Mouse (Mus musculus): ENCODE results near the gene Snx18.

Gene Snx18

DNA sequence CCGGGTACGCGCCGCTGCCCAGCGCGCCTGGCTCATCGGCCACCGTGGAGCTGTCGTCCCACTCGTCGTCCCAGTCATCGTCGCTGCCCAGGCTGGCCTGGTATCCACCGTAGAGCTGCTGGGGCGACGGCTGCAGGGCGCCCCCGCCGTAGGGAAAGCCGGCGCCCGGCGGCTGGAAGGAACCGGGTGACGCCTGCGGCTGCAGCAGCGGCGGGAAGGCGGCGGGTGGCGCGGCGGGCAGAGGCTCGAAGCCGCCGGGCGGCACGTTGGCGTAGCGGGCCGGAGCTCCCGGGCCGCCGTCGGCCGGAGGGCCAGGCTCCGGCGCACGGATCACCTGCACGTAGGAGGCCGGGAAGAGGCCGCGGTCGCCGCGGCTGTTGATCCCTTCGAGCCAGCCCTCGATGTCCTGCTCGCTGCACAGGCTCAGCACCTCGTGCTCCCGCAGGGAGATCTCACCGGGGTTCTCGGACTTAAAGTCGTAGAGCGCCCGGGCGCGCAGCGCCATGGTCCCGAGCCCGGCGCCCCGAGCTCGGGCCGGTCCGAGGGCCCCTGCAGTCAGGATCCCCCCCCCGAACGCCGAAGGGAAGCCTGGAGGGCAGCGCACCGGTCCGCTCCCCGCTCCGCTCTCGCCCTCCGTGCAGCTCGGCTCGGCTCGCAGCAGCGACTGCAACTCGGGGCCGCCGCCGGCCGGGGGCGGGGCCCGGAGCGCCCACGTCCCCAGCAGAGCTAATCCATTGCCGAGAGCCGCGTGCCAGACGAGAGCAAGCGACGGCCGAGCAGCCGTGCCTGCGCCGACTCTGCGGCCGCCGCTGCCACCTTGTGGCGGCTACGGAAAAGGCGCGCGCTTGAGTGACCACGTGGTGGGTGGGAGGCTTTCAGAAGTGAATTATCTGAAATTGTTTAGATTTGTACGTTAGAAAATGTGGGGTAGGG, at the start of gene Snx18:
Snx18 (minus strand) TSS at position 674 of the 933 bp plus-strand sequence.
- DNase-seq (ENCODE audit: low spot score) = peak; percentile 96

DNA sequence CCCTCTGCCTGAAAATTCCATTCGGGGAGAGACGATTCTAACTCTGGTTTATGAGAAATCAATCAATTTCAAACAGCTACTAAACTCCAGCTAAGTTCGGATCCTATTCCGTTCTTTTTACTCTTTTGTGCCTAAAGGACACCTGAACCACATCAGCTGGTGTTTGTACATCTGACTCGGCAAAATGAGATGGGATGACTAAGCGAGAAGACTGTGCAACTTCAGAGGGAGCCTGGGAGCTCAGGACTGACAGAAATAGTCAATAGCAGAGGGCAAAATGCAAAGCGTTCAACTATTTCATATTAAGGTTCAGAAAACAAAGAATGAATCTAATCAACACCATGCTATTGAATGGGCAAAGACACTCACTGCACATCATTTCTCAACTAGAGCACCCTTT, 45.5 kb upstream of the Snx18 start:
- DNase-seq (ENCODE audit: low spot score) = no peak

DNA sequence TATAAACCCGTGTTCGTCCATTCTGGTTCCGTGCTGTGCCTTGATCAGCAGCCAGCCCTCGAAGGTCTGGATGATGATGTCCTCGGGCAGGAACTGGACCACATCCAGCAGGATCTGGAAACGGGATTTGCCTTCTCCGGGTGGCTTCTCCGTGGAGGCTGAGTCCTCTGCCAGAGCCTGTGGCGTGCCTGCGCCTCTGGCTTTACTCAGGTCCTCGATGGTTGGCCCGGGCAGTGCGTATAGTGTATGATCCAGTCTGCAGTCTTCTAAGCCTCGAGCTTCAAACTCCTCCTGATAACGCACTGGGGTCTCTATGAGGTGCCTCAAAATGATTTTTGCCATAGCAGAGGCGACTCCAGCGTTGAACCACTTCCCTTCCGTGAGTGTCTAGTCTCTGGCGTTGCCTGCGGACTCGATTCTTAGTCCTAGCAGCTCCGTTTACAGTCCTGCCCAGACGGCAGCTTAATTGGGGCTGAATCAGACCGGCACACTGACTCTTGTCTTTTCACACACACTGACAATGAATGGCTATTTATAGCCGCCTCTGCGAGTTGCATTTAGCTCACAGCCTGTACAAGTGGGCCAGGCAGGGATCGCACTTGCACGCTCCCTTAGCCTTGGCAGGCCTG, 44.9 kb upstream of the Snx18 start, which contains the start of gene Hspb3:
Hspb3 (minus strand) TSS at position 526 of the 629 bp plus-strand sequence.
- peak; percentile 46 for DNase-seq (ENCODE audit: low spot score)

DNA sequence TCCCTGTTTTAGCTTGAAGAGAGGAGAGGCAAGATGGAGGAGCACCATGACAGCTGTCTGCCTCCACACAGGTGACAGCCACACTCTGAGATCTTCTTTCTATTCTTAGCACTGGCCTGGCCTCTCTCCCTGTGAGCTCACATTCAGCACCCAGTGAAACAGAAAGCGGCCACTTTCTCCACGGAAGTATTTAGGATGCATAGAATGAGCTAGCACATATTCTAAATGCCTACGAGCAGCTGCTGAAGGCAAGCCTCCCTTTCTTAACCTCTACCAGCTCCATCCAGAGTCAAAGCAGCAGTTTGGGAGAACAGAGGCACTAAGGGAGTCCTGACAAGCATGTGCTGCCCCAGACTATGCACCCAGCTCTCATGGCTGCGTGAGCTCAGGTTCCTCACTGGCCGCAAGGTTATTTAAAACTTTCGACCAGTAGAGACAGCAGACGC, 43.5 kb upstream of the Snx18 start:
- no peak for DNase-seq (ENCODE audit: low spot score)

DNA sequence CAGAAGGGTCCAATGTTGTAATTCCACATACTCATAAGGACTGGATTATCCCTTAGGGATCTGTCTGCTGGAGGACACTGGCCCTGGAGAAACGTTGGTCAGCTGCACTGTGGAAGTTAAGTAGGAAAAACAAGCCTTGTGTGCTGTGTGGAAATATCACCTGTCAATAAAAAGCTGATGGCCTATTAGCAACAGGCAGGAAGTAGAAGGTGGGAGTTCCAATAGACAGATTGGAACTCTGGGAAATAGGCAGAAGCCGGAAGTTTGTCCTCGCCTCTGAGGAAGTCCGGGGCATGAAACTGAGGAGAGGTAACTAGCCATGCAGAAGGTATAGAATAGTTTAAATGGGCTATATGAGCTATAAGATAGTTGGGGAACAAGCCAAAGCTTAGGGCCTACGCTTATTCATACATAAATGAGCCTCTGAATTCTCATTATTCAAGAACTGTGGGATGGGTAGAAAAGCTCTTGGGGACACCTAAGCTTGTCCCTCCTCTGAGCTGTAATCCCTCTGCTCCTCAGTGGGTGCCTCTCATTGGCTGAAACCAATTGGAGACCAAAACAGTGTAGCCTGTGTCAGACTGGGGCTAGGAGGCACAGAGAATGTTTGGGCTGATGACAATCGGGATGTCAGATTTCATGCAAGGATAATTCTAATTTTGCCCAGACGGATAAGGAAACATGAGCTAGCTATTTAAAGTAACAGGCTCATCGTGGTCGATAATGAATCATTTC, 42.4 kb upstream of the Snx18 start:
- DNase-seq (ENCODE audit: low spot score) = no peak

DNA sequence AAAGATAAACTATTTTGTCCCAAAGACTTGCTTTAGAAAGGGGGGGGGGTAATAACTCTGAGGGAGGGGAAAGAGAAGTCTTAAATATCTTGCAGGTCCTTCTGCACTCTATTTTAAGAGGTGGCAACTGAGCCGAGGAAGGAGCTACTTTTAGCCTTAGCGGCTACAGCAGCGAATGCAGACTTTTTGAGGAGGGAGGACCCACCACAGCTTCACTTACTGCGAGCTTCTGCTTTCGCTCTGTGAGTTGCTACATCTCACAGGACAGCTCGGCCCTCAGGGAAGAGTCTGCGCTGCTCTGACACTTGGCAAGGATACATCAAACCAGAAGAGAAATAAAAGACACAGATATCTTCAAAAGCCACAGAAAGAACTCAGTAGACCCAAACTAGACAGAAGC, 38.8 kb upstream of the Snx18 start:
- DNase-seq (ENCODE audit: low spot score) = no peak

DNA sequence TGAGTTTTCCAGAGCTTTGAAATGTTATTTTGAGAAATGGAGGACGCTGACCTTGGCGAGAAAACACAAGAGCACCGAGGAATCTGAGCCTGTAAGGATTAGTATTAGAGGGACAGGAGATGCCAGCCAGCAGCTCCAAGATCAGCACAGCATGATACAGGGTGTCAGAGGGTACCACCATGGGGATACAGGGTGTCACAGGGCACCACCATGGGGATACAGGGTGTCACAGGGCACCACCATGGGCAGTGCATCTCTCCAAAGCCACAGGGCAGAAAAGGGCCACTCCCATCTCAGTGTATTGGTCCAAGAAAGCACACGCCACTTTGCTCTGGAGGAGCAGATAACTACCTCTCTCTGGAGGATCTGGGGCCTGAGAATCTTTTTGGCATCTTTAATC, 38.3 kb upstream of the Snx18 start:
- no peak for DNase-seq (ENCODE audit: low spot score)

DNA sequence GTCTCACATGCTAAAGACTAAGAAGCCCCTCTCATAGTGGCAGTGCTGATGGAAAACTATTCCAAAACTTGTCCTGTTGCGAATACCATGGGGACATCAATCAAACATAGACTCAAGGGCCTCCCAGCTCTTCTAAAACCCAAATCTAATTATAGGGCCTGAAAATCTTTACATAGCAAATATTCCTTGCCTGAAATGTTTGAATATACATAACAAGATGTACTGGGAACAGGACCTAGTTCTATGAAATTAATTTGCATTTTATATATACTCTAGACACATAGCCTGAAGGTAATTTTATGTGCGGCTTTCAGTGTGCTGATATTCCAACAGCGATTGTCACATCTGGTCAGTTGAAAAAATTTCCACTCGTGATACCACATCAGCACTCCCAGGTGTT, 37.1 kb upstream of the Snx18 start:
- no peak for DNase-seq (ENCODE audit: low spot score)

DNA sequence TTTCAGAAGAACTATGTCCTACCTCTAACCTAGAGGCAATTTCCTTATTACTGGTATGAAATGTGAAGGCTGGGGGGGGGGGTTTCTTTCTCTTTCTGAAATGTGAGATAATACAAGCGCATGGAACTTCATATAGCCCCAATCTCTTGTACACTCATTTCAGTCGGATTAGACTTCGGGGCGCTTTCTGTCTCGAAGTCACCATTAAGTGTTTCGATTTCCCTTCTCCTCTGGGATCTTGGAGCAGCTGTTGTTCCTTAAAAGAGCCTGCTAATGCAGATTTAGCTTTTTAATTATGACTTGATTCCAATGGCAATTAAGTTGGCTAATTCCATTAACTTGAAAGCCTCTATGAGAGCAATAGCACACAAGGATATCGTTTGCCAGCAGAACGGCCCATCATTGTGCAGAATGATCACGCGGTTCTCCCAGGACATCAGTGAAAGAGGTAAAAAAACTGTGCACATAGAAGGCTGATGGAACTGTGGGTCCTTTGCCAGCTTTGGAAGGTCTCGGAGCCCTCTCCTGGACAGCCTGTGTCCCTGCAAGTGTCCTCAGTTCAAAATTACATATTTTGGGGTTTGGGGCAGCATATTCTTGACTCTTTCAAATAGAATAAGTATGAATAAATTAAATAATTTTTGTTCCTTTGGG, 22.7 kb upstream of the Snx18 start:
- DNase-seq (ENCODE audit: low spot score) = no peak

DNA sequence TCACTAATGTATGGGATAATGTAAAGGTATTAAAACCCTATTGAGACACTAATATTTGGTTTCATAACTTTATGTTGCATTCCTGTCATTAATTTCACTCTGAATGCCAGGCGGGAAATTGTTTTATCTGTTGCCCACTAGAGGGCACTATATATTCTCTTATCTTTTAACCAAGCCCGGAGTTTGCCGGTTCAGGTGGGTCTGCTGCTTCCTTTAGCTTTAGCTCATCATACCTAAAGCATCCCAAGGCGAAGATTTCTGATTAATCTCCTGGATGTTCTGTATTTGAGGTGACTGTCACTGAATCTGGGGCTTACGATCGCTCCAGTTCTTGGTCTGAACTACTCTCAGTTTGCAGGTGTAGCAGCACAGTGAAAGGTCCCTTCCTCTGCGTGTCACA, 20.6 kb upstream of the Snx18 start:
- peak; percentile 51 for DNase-seq (ENCODE audit: low spot score)

DNA sequence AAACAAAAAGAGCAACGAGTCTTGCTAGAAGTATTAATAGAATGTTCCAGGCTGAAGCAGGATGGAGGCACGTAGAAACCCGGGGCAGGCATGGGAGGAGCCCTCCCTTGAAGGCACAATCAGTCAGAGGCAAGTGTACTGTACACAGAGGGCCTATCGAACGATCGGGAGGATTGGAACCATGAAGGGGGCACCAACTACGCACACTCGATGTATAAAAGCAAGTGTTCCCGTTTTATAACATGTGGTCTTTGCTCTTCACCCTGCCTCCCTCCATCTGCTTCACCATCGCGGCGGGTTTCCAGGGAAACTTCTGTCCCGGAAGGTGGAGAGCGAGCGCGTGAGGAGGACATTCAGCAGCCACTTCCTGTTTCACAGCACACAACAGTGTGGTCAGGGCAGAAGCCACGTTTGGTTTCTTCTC, 17.4 kb upstream of the Snx18 start:
- no peak for DNase-seq (ENCODE audit: low spot score)

DNA sequence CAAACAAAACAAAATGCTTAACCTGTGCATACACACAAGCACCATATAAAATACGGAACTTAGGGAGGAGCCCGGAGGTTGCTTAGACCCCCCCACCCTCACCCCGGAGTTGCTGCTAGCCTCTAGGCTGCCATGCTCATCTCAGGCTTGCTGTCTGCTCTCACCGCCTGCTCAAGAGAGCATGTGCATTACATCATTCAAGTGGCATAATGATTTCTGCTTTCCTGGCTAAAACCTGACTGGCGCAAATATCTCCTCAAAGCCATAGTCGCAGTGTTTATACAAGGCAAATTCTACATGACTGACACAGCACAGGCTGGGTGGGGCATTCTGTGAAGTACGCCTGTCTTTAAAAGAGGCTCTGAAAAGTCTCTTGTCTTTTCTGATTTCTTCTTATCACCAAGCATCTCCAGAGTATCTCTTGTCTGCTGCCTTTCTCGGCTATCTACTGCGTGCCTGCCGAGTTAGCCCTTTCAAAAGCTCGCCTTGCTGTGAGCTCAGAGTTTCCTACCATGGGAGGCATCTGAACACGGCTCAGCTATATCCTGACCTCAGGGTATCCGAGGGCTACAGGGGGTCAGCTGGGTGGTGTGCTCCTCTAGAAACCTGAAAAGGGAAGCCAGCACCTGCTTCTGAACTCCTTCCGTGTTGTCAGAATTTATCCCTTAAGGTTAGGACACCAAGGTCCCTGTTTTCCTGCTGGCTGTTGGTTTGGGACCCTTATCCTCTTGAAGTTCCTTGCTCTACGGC, 16.5 kb upstream of the Snx18 start:
- no peak for DNase-seq (ENCODE audit: low spot score)

DNA sequence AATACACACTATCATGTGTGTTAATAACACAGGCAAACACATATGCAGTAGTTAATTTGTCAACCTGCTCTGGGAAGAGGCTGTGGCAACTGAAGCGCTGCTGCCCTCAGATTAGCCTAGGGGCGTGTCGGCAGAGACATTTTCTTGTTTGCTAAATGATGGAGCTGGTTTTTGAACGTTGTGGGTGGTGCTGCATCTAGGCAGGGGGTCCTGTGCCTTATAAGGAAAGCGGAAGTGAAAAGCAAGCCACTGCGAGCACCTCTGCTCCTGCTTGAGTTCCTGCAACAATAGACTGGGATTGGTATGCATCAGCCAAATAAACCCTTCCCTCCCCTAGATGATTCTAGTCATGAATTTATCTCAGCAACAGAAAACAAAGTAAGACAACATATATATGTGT, 14.1 kb upstream of the Snx18 start:
- no peak for DNase-seq (ENCODE audit: low spot score)

DNA sequence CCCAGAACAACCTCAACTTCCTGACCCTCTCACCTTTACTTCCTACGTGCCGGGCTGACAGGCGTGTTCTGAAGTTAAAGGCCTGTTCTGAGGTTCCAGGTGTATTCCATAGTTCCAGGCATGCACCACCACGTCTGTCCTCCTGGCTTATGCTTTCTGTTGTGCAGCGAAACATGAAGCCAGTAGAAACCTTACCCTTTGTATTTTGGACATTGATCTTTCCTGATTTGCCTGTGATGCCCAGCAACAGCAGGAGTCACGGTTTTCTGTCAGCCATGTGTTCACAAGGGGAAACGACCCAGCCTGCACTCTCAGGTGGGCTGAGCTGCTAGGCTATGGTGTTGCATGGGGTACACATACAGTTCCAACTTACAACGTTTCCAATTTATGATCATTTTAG, 9.2 kb upstream of the Snx18 start:
- no peak for DNase-seq (ENCODE audit: low spot score)

DNA sequence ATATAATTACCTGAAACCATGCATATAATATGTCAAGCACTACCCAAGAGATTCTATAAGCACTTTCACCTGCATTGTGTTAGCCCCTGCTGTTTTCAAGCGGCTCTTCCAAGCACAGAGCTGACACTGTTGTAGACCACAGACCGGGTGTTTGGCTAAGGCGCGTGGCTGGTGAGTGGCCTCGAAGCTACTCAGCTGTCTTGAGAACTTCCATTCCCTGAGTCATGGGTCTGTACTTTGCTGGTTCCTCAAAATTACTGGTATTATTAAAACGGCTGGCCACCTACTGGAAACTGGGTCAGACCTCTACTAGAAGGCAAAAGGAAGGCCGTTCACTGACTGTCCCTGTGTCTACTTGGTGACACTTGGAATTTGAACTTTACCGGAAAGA, 4.5 kb upstream of the Snx18 start:
- no peak for DNase-seq (ENCODE audit: low spot score)

DNA sequence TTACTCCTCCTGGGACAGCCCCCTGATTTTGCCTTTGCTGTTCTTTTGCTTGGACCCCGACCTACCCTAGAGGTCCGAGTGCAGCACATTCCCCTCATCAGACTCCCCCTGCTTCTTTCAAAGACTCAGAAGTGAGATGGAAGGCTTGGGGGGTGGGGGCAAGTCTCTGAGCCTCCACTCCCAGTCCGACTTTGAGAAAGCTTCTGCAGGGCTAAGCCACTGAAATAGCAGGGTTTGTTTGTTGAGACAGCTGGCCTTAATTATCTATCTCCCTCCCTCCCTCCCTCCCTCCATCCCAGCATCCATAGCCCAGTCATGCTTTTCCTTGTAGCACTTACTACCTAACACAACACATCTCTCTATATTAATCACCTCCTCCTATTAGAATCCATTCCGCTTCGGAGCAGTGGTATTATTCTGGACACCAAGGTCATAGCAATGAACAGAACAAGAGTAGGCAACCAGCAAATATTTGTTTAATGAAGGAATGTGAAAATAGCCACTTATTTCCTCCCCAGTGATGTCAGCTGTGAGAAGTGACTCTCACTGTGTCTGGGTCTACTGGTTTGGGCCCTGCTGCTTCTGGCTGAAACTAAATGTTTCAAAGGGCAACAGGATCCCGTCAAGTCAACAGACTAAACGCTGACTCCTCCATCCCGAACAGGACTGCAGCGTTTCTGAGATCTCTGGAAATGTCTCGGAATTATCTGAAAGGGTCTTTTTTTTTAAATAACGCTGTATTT, 3.9 kb upstream of the Snx18 start:
- peak; percentile 78 for DNase-seq (ENCODE audit: low spot score)

DNA sequence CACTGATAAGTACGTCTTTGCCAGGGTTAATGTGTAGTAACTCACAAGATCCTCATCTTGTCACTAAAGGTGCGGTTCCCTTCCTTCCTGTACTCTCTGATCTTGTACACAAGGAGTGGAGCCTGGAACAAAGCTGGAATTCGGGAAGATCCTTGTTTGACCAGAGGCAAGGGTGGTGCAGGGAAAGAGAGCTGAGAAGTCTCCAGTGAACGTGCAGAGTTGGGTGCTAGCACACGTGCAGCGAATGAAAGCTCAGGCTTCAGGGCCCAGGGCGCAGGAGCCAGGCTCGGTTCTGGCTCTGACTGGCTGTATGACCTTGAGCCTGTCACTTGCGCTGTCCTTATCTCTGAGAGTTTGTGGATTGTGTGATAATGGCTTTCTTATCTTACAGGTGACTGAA, 639 bp upstream of the Snx18 start:
- DNase-seq (ENCODE audit: low spot score) = no peak

DNA sequence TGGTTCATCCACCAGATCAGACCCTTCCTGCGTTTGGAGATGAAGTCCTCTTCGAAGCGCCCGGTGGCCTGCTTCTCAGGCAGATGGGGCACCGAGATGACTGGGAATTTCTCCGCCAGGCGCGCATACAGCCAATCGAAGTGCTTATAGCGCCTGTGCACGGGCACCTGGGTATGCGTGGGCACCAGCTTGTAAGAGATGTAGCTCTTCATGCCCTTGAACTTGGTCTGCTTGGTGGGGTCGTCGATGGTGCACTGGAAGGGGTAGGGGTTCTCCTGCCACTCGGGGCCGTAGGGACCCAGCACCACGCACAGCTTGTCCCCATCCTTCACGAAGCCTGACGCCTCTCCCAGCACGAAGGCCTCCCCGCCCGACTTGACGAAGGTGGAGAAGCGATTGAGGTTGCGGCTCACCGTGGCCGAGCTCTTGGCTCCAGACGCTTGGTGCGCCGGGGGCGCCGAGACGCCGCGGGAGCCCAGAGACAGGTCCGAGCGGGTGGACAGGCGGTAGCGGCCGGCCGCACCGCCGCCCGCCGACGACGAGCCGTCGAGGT, 950 bp downstream of the Snx18 start:
- no peak for DNase-seq (ENCODE audit: low spot score)

DNA sequence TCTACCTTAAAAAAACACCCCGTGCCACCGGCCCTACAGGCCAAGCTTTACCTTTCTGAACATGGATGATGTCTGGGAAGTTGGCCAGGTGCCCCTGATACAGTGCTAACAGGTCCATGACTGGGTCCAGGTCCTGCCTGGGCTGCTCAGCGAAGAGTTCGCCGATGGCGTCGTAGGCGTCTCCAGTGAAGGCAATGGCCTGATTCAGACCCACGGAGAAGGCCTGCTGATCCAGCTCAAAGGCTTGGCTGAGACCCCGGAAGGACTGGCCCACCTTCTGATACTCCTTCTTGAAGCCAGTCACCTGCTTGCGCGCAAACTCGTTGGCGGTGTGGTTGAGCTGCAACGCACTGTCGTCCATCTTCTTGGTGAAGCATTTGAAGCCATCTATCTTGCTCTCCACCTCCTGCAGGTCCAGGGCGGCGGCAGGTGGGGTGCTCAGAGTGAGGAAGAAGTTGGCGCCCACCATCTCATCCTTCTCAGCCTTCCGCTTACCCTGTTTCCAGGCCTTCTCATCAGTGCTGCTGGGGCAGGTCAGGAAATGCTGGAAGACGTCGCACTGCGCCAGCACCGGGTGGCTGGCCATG, 1.5 kb downstream of the Snx18 start:
- no peak for DNase-seq (ENCODE audit: low spot score)
